Mouse (Mus musculus) stomach, postnatal 0 days (tissue): ENCODE data around the gene Fam114a1. TPM values are rescaled to one million over a fixed set of nuclear protein-coding genes. Genes with fewer than 3 reads are reported as not detected.
A peak's percentile ranks its signal among the peaks of the same experiment; 100 is the strongest.

Experiments
- ATAC-seq: fragments of 200-750 bp; cut with Nextera tagmentation; 2 replicates; pipeline ENCODE4 v1.8.0; 2017; ENCODE audit not compliant: low FRiP score, low TSS enrichment
- DNase-seq: peaks from one replicate; pipeline ENCODE4 v3.0.0-alpha.2; 2016; ENCODE audit warnings: low spot score
- H3K27ac ChIP-seq: fragments of 300-500 bp; sonication (generic); replicated peaks from 2 replicates; pipeline ENCODE4 v1.5.1; 2014; ENCODE audit warnings: mild to moderate bottlenecking, control low read depth
- H3K27me3 ChIP-seq: fragments of 300-500 bp; sonication (generic); 2 replicates; pipeline ENCODE4 v1.6.1; 2014; ENCODE audit warnings: low read length; ENCODE audit not compliant: control insufficient read depth, insufficient read depth
- H3K36me3 ChIP-seq: fragments of 300-500 bp; sonication (generic); 2 replicates; pipeline ENCODE4 v1.6.1; 2014; ENCODE audit warnings: low read length, mixed read lengths; ENCODE audit not compliant: control insufficient read depth, insufficient read depth
- H3K4me1 ChIP-seq: fragments of 300-500 bp; sonication (generic); replicated peaks from 2 replicates; pipeline ENCODE4 v1.6.1; 2014; ENCODE audit warnings: antibody characterized with exemption; ENCODE audit not compliant: control insufficient read depth, insufficient read depth
- H3K4me2 ChIP-seq: fragments of 300-500 bp; sonication (generic); replicated peaks from 2 replicates; pipeline ENCODE4 v1.6.1; 2014; ENCODE audit warnings: low read depth, mild to moderate bottlenecking, control low read depth, moderate library complexity
- H3K4me3 ChIP-seq: fragments of 300-500 bp; sonication (generic); 2 replicates; pipeline ENCODE4 v1.5.1; 2014; ENCODE audit warnings: low read depth, low read length, control low read depth
- H3K9ac ChIP-seq: fragments of 300-500 bp; sonication (generic); 2 replicates; pipeline ENCODE4 v1.6.1; 2014; ENCODE audit warnings: mild to moderate bottlenecking, low read length, control low read depth, mixed read lengths
- H3K9me3 ChIP-seq: fragments of 300-500 bp; sonication (generic); 2 replicates; pipeline ENCODE4 v1.6.1; 2016; ENCODE audit warnings: low read length; ENCODE audit not compliant: control insufficient read depth
- CTCF ChIP-seq: IDR thresholded peaks from 2 replicates; pipeline ENCODE4 v1.5.1; 2016; ENCODE audit warnings: antibody characterized with exemption, low read depth, mild to moderate bottlenecking, moderate library complexity
- EP300 ChIP-seq: optimal IDR thresholded peaks from 2 replicates; pipeline ENCODE3; 2016; ENCODE audit warnings: antibody characterized with exemption
- WGBS: fragments of 180-500 bp; shearing (Covaris S2); extraction: QIAGEN DNeasy Blood & Tissue Kit; methylation state at CpG from one replicate; pipeline ENCODE4 v1.1.7; 2014; 5-methylcytosine and 5-hydroxymethylcytosine counted together
- polyA plus RNA-seq: library from polyadenylated mRNA; unstranded; fragments of >200 nt; fragmentation: Nextera tagmentation; extraction: Ambion mirVana; gene quantifications from 2 replicates; pipeline ENCODE4 v1.2.1, GENCODE M21; 2015

The Fam114a1 gene
- polyA plus RNA-seq, 1 experiment from 2014 or later = 31.0 TPM

GRCm38 (mm10) chr5:65068166-65068565, 98.3 kb downstream of the Fam114a1 start:
- Histone ChIP-seq H3K27ac (no peak overlapping the region), H3K27me3 (no peaks in the 10 kb centered on the region), H3K4me2 (no peak overlapping the region), H3K9ac (no peak overlapping the region), H3K9me3 (no peaks in the 10 kb centered on the region), H3K4me1 (no peaks in the 10 kb centered on the region), H3K4me3 (no peak overlapping the region), H3K36me3 (no peaks in the 10 kb centered on the region)
- WGBS = 65% methylated on average over 6 of the region's 6 CpGs
- no peak for ATAC-seq
- DNase-seq = no peak
- no peak for TF ChIP-seq CTCF
- no peak for TF ChIP-seq EP300

GRCm38 (mm10) chr5:65069872-65070271, 100.0 kb downstream of the Fam114a1 start:
- WGBS = 47% methylated on average over 11 of the region's 11 CpGs
- Histone ChIP-seq H3K4me2 (no peak overlapping the region), H3K27ac (no peak overlapping the region), H3K36me3 (no peaks in the 10 kb centered on the region), H3K9ac (no peak overlapping the region), H3K27me3 (no peaks in the 10 kb centered on the region), H3K4me3 (no peak overlapping the region), H3K4me1 (no peaks in the 10 kb centered on the region), H3K9me3 (no peaks in the 10 kb centered on the region)
- DNase-seq = no peak
- no peak for TF ChIP-seq CTCF
- no peak for TF ChIP-seq EP300
- ATAC-seq = no peak

GRCm38 (mm10) chr5:65071689-65072118, 101.8 kb downstream of the Fam114a1 start:
- no peak overlapping the region for H3K9ac ChIP-seq

GRCm38 (mm10) chr5:65073247-65073646, 103.4 kb downstream of the Fam114a1 start:
- ATAC-seq = no peak

More at GRCm38 (mm10) chr5:65071689-65072118, 101.8 kb downstream of the Fam114a1 start:
- no peaks in the 10 kb centered on the region for H3K4me1 ChIP-seq
- no peaks in the 10 kb centered on the region for H3K9me3 ChIP-seq
- ATAC-seq = no peak
- H3K4me2 ChIP-seq = no peak overlapping the region
- H3K36me3 ChIP-seq = no peaks in the 10 kb centered on the region
- no peak for DNase-seq
- WGBS = 76% methylated on average over 6 of the region's 6 CpGs
- no peaks in the 10 kb centered on the region for H3K27me3 ChIP-seq
- no peak overlapping the region for H3K27ac ChIP-seq
- no peak for TF ChIP-seq EP300
- TF ChIP-seq CTCF = no peak
- no peak overlapping the region for H3K4me3 ChIP-seq

GRCm38 (mm10) chr5:65074693-65075092, 104.8 kb downstream of the Fam114a1 start:
- no peak for ATAC-seq
- no peak overlapping the region for H3K4me3 ChIP-seq
- TF ChIP-seq EP300 (no peak), CTCF (peak; percentile 60)
- no peak overlapping the region for H3K9ac ChIP-seq
- H3K27ac ChIP-seq = no peak overlapping the region
- H3K4me1 ChIP-seq = no peaks in the 10 kb centered on the region
- H3K9me3 ChIP-seq = no peaks in the 10 kb centered on the region
- H3K27me3 ChIP-seq = no peaks in the 10 kb centered on the region
- no peak overlapping the region for H3K4me2 ChIP-seq
- WGBS = 53% methylated on average over 7 of the region's 7 CpGs
- no peak for DNase-seq
- no peaks in the 10 kb centered on the region for H3K36me3 ChIP-seq

More at GRCm38 (mm10) chr5:65073247-65073646, 103.4 kb downstream of the Fam114a1 start:
- WGBS = 61% methylated on average over 4 of the region's 4 CpGs
- no peak overlapping the region for H3K9ac ChIP-seq
- no peak overlapping the region for H3K27ac ChIP-seq
- H3K27me3 ChIP-seq = no peaks in the 10 kb centered on the region
- H3K4me1 ChIP-seq = no peaks in the 10 kb centered on the region
- no peak overlapping the region for H3K4me2 ChIP-seq
- TF ChIP-seq EP300 (no peak), CTCF (no peak)
- H3K36me3 ChIP-seq = no peaks in the 10 kb centered on the region
- no peaks in the 10 kb centered on the region for H3K9me3 ChIP-seq
- no peak for DNase-seq
- H3K4me3 ChIP-seq = no peak overlapping the region

- WGBS = 69% methylated on average over 2 of the region's 2 CpGs
- no peaks in the 10 kb centered on the region for H3K9me3 ChIP-seq
- H3K9ac ChIP-seq = no peak overlapping the region
- TF ChIP-seq CTCF (peak; percentile 51), EP300 (no peak)
- H3K4me2 ChIP-seq = no peak overlapping the region
- H3K27ac ChIP-seq = no peak overlapping the region
- no peak overlapping the region for H3K4me3 ChIP-seq
- no peak for ATAC-seq
- H3K27me3 ChIP-seq = no peaks in the 10 kb centered on the region
- no peaks in the 10 kb centered on the region for H3K36me3 ChIP-seq
- no peaks in the 10 kb centered on the region for H3K4me1 ChIP-seq
- DNase-seq = no peak
These were observed 106.2 kb downstream of the Fam114a1 start for GRCm38 (mm10) chr5:65076087-65076486.
